Mouse (Mus musculus): ENCODE data around the gene Rd3l.
"Not testable (repeated sequence)": the region's sequence is repeated elsewhere in the genome, so short reads cannot be mapped to it uniquely, and the experiment has no call there.

The Rd3l gene

DNA sequence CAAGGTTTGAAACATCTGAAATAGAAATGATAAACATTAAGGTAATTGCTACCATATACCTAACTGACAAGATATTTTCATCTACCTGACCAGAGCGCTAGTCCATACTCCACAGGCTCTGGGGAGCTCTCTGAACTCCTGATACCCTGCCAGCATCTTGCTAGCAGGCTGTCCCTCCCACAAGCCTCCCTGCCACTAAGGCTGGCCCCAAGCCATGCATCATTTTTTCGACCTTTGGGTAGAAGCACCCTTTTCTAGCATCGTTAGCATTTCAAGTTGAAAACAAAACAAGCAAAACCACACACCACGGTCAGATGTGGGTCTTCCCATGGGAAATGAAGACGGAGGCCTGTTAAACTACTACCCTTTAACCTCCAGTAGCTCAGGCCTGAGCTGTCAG, 17.8 kb downstream of the Rd3l start:
- peak; percentile 67 to 70 for DNase-seq

DNA sequence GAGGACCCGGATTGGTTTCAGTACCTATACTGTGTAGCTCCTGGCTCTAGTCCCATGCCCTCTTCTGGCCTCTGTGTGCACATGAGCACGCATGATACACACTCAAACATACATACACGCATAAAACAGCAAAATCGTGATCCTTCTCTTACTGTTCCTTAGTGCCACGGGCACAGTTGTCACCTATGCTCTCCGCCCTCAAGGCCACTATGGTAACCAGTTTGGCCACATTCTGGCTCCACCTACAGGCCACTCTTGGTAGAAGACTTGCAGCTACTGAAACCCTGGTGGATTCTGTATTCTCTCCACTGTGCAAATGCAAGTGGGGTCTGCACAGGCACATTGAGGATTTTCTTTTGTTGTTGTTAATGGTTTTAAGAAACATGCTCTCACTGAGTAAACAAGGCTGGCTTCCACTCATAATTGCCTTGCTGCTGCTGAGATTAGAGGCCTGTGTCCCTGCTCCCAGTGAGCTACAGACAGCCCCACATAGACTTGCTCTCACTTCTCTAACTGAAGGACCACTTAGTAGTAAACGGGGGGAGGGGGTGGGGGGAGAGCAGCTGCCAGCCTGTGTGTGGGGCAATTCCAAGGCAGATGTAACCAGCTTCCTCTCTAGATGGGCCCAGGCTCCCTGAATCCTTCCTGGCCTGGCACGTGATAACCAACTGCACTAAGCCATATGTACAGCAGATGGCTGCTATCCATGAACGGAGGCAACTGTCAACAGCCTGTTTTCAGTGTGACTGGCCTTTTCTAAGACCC, 22.8 kb downstream of the Rd3l start:
- peak in 1 of 2 experiments; percentile 78 for DNase-seq

DNA sequence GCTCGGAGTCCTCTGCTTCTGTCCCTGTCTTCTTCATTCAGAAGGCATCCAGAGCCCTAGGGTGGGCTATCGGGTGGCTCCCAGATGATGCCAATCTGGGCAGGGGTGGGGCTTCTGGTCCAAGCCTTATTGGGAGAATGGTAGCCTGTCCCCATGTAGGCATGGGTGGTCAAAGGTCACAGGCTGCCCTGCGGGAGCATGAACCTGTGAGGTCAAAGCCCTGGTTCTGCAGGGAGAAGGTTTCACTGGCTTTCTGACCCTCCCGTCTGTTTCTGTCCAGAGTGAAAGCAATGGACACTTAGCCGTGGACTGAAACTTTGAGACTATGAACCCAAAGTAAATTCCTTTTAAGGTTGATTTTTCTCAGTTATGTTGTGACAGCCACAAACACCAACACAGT, 24.9 kb downstream of the Rd3l start:
- DNase-seq: no peak

DNA sequence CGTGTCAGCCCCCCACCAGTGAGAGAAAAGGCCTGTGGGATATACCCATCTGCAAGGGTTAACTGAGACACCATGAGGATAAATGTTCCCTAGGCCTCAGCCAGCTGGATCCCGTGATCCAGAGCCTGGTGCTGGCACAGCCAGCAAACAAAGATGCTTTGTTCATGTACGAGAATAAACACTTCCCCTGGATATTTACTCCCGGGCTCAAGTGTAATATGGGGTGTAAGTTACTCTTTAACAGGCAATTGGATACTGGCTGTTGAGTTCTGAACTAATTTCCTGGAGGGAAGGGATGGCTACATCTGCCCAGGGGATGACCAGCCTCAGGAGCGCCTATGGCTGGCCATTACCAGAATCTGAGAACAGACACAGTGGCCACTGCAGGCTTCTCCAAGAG, 29.4 kb downstream of the Rd3l start:
- no peak for DNase-seq

DNA sequence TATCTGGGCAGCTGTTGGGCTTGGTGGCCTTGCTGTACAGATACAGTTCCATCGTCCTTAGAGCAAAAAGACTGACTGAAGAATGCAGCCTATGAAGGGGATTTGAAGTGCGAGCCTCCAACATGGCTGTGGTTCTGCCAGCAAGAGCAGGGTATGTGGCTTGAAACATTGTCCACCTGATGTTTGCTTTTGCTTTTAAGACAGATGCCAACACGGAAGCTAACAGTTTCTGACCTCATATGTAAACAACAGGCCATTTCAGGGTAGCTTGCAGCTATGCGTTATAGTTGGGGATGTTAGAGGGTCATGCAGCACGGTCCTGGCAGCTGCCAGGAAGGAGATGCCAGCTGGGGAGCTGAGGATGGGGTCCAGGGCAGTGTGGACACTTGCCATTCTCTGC, 30.6 kb downstream of the Rd3l start:
- DNase-seq: no peak

DNA sequence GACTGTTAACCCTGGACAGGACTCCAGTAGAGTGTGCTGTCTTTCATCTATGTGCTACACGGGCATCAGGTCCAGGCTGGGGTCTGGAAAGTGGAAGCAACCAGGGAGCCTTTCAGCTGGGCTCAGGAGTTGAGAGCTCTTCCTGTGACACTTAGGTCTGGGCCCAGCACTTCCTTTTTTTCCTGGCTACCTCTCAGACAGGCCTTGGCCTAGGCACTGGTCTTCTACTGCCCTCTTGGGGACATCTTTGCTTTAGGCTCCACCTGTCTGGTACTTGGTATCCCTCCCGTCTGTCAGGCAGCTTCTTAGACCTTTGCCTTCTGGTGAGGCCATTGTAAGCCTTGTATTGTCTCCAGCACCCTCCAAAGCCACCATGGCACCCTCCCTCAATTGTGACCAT, 34.4 kb downstream of the Rd3l start:
- peak; percentile 79 to 84 for DNase-seq

DNA sequence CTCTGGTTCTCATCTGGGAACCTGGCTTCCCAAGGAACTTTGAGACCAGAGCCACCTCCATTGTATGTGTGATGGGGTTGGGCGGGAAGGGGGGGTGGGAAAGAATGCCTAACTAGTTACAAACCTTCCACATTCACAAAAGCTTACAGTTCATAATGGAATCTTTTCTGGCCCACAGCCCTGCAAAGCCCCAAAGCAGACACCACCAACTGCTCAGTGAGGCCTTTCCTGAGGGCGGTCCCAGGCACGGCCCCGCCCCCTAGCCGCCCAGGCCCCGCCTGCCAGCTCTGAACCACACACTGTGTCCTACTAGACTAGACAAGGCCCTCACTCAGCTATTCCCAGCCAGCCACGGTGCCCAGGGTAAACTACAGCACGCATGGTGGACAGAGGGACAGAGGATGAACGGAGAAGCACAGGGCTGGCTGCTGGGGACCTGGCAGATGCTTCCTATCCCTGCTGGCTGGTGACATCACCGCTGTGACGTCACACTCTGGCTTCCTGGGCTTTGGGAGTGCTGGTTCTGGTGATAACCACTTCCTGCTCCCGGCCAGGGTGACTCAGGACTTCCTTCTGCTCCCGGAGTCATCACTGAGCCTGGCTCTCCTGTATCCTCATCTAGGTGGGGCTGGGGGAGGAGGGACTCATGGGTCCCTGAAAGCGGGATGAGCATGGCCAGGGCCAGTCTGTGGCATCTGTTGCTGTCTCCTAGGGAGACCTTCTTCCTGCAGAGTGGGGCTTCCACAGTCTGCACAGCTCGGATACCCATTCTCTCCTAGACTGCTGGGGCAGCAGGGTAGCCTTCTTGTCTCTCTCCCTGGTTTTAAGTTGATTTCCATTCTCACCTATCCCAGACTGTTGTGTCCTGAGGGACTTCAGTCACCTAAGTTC, 35.1 kb downstream of the Rd3l start:
- not testable (repeated sequence) for DNase-seq

DNA sequence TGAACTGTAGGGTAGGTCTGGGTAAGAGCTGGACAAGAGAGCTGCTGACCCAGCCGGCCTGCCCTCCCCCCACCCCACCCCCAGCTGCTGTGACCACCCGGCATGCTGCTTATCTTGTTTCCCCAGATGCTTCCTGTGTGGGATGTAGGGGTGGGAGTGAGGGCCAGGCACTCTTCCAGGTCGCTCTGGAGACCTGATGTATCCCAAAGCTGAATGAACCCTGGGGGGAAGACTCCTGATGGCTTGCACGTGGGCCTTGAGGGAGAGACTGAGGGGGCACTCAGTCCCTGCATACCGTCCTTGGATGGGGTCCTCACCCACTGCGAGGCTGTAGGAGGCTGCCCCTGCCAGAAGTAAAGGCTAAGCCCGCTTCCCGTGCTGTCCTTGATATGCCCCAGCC, 36.0 kb downstream of the Rd3l start:
- DNase-seq: peak in 1 of 2 experiments; percentile 53

DNA sequence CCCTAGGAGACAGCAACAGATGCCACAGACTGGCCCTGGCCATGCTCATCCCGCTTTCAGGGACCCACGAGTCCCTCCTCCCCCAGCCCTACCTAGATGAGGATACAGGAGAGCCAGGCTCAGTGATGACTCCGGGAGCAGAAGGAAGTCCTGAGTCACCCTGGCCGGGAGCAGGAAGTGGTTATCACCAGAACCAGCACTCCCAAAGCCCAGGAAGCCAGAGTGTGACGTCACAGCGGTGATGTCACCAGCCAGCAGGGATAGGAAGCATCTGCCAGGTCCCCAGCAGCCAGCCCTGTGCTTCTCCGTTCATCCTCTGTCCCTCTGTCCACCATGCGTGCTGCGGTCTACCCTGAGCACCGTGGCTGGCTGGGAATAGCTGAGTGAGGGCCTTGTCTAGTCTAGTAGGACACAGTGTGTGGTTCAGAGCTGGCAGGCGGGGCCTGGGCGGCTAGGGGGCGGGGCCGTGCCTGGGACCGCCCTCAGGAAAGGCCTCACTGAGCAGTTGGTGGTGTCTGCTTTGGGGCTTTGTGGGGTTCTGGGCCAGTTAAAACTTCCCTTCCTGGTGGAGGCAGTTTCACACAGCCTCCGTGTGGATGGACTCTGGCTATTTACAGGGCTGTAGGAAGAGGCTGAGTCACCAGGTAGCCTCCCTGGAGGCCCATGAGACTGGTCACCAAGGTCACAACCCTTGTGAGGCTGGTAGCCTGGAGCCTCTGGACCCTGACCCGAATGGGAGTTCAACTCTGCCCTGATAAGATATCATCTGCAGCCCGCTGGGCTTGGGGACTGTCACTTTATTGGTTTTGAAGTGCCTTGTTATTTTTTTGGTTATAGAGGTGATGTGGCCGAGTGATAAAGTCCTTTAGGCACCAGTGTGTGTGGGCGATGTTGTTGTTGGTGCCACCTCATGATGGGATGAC, 36.8 kb downstream of the Rd3l start:
- DNase-seq: not testable (repeated sequence)

DNA sequence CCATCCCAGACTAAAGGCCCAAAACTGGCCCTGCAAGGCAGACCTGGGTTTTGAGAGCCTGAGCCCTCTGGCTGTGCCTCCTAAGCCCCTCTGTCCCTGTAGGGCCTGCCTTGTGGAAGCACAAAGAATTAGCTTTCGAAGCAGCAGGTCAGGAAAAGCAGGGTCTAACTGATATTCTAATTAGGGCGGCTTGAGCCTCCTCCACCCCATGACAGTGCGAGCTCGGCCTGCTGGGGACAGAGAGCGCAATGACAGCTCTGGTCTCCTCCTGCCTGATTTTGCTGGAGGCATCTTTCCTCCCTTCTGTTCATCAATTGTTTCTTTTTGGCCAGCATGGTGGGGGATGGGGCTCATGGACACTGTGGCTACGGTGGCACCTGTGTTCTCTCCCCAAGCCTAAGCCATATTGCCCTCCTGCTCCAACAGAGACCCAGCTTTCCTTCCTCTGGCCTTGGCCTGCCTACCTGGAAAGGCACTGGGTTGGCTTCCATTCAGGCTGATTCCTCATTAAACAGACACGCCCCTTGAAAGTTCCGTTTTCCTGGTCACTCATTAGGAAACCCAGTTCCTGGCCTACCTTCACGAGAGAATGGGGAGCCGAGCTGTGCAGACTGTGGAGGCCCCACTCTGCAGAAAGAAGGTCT, 37.6 kb downstream of the Rd3l start:
- no peak for DNase-seq

DNA sequence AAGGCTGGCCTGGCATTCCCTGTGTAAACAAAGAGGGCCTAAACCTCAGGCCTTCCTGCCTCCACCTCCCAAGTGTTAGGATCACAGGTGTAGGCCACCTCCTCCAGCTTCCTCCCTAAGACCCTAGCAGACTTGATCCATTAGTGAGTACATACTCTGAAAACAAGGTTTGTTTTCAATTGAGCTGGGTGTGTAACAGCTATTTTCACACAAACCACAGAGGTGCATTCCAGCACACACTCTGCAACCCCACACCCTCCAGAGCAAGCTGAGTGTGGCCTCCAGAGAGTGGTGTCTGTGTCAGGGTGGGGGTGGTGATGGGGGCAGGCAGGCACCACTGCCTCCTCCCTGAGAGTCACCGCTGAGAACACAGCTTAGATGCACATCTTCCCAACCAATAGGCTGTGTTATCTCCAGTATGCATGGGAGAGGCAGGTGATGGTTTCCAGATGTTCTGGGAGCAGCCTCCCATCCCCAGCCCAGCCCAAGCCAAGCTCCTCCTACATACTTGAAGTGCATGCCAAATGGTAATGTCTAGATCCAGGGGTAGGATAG, 42.4 kb downstream of the Rd3l start:
- no peak for DNase-seq

DNA sequence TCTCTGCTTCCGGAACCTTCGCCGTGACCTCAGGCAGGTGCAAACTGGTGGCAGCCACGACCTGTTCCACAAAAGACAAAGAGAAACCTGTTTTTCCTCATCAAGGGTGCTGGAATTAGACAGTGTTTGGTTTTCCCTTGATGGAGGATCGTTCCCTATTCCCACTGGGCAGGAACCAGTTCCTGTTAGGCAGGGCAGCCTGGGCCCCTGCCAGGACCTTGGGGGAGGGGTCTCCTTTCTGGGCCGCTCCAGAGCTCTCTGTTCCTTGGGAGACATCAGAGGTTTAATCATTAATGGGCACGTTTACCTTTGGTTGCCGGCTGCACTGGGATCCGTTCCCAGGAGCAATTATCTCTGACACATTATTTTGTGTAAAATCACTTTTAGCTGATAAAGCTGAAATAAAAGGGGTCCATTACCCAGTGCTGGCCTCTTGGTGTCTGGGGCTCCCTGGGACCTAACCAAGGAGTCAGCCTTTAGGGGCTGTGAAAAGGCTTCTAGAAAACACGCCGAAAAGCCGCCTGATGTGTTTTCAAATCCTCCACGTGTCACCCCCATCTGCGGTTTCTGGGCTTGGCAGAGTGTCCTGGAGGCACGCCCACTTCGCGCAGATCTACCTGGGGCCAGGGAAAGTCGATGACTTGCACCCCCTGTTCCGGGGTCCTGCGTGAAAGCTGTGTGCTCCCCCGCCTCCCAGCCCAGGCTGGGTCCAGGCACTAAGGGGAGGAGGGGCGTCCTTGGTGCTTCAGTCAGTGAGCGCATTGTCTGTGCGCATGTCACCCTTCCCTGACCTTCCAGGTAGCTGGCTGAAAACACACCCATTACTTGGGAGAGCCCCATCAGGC, 44.2 kb downstream of the Rd3l start:
- peak; percentile 95 to 97 for DNase-seq

DNA sequence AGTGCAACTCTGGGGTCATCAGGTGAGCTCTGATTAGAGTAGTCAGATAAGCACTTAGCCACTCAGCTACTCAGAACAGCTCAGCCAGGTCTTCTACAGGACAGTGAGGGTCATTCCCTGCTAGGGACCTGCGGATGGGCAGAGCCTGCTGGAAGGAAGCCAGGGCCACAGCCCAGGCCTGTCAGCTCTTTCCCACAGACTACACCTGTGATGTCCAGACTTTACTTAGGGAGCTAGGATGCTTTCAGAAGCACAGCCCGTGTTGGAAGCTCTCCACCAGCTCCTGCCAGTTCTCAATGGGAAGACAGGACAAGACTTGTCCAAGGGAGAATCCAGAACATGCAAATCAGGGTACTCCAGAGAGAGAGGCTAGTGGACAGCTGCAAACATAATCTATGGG, 47.1 kb downstream of the Rd3l start:
- DNase-seq: no peak

DNA sequence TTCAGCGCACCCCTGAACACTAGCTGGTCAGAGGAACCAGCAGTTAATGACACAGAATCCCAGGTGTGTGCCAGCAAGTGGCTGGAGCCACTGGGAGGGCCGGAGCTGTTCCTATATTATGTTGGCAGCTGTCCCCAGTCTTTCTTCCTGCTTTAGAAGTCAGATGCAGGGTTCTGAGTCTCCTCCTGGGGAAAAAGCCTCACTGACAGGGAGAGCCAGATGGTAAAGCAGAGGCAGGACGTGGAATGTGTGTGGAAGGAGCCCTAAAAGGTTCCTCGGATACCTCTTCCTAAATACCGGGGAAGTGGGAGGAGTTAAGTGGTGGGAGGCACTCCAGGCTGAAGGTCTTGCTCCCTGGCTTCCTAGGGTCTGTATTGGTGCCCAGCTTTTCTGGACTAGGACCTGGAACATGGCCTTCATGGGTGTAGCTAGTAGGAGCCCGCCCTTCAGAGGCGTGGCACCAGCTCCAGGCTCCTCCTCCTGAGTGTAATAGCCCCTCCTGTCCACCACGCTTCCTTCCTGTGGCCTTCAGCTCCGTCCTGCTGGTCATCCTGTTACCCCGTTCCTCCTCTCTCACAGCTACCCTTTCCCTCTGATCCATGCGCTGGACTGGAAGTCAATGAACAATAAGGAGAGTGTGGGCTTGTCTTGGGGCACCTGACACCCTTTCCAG, 47.9 kb downstream of the Rd3l start:
- peak; percentile 78 to 83 for DNase-seq

DNA sequence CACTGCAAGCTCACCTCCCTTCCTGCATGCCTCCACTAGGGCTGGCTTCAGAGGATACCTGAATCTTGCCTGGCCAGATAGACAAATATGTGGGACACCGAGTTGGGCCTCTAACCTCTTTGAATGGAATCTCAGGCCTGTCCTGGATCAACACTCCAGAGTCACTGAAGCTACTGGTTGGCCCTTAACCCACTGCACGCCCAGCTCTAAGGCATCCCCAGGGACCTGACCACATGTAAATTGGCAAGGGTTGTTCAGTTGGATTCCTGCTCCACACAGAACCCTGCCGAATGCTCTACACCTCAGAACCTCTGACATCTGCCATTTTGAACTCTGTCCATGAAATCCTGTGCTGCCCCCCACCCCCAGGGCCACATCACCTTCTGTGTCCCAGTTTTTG, 48.6 kb downstream of the Rd3l start:
- DNase-seq: no peak

DNA sequence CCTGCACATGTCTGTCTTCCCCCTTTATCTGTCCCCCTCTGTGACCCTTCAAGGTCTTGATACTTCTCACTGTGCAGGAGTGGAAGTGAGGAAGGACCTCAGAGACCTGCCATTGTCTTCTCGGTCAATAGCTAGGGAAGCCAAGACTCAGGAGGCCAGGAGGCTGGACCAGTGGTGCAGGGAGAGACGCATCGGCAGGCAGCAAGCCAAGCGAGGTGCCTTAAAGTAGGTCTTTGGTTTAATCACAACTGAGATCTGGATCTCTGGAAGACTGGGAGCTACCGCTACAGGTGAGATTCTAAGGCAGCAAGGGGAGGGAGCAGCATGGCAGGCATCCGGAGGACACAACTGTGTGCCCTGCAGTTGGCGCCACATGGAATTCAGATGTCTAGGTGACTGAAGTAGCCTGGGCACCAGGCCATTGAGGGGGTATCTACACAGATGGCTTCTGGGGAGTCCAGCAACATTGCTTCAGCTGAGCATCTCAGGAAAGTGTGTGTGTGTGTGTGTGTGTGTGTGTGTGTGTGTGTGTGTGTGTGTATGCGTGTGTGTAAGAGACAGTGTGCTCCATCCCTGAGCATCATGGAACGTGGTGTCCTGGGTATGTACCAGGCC, 49.6 kb downstream of the Rd3l start:
- DNase-seq: no peak
